Mouse (Mus musculus): ENCODE data around the gene Mecom. TPM values are rescaled to one million over a fixed set of nuclear protein-coding genes. Genes with fewer than 3 reads are reported as not detected.
A peak's percentile ranks its signal among the peaks of the same experiment; 100 is the strongest.
"Not testable (repeated sequence)": the region's sequence is repeated elsewhere in the genome, so short reads cannot be mapped to it uniquely, and the experiment has no call there.

Mecom gene
- 0.79 and 1.0 TPM in 2 replicates for polyA plus RNA-seq (2015; fragmentation: Nextera tagmentation; extraction: Ambion mirVana)

GRCm38 (mm10) chr3:30547908-30548307 lies at the start of gene Mecom:
TSS of gene Mecom (minus strand) at chr3:30548008.
- no peaks in the 10 kb centered on the region for H3K9me3 ChIP-seq (replicated peaks)
- no peaks in the 10 kb centered on the region for H3K27me3 ChIP-seq
- no peaks in the 10 kb centered on the region for H3K36me3 ChIP-seq (replicated peaks)
- no peak within 1 kb of the TSS for H3K4me3 ChIP-seq (replicated peaks)
- no peak within 1 kb of the TSS for H3K27ac ChIP-seq (replicated peaks)
- H3K9ac ChIP-seq, result no peak within 1 kb of the TSS
- WGBS (ENCODE audit: insufficient replicate concordance), result 63% methylated on average over 3 of the region's 3 CpGs
- no peak within 1 kb of the TSS for H3K4me2 ChIP-seq
- no peaks in the 10 kb centered on the region for H3K4me1 ChIP-seq (replicated peaks)
- ATAC-seq (ENCODE audit: insufficient read depth), result no peak

- no peak overlapping the region for H3K27ac ChIP-seq (replicated peaks)
- H3K27me3 ChIP-seq, result peaks cover 51% of the 10 kb centered on the region
- ATAC-seq (ENCODE audit: insufficient read depth), result no peak
- H3K9me3 ChIP-seq (replicated peaks), result no peaks in the 10 kb centered on the region
- H3K4me1 ChIP-seq (replicated peaks), result peaks cover 22% of the 10 kb centered on the region
- whole genome bisulfite sequencing (ENCODE audit: insufficient replicate concordance), result 78% methylated on average over 7 of the region's 7 CpGs
- H3K9ac ChIP-seq, result no peak overlapping the region
- no peaks in the 10 kb centered on the region for H3K36me3 ChIP-seq (replicated peaks)
- no peak overlapping the region for H3K4me3 ChIP-seq (replicated peaks)
- H3K4me2 ChIP-seq, result no peak overlapping the region
Observed at GRCm38 (mm10) chr3:30597271-30597670, 49.5 kb upstream of the Mecom start.

DNA sequence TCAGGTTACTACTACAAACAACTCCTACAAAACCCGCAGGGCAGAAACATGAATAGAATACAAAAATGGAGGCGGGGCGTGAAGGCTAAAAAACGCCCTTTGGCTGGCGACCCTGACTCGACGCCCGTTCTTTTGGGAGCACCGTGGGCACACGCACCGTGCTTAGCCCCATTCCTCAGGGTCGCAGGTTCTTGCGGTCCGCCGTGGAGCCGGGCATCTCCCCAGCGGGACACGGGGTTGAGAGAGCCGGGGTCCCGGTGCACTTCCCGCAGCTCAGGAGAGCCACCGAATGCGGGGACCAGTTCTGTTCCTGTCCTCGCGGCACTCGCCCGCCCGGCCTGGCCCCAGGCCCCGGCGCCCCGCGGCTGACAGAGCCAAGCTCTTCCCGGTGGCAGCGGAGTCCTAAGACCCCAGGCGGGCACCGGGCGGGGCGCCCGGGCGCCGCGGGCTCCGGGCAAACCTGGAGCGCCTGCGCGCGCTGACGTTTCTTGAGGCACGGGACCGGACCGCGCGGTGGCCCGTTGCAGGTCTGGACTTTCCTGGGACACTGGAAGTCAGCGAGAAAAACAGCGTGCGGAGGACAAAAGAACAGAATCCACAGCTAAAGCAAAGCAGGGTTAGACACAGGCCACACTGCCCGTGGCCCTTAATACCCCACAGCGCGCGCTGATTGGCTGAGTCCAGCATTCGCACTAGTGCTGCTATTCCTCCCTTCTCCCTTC lies 47.5 kb upstream of the Mecom start:
- Histone ChIP-seq H3K9me3 (replicated peaks) (no peaks in the 10 kb centered on the region), H3K4me3 (replicated peaks) (peak overlapping the region; percentile 69), H3K27me3 (peaks cover 51% of the 10 kb centered on the region), H3K27ac (replicated peaks) (no peak overlapping the region), H3K9ac (peak overlapping the region; percentile 66), H3K4me2 (peak overlapping the region; percentile 88), H3K36me3 (replicated peaks) (no peaks in the 10 kb centered on the region), H3K4me1 (replicated peaks) (peaks cover 21% of the 10 kb centered on the region)
- peak; percentile 40; the same call in 1 of the 2 replicates for ATAC-seq (ENCODE audit: insufficient read depth)
- under 1% methylated on average over 62 of the region's 62 CpGs for WGBS (ENCODE audit: insufficient replicate concordance)

DNA sequence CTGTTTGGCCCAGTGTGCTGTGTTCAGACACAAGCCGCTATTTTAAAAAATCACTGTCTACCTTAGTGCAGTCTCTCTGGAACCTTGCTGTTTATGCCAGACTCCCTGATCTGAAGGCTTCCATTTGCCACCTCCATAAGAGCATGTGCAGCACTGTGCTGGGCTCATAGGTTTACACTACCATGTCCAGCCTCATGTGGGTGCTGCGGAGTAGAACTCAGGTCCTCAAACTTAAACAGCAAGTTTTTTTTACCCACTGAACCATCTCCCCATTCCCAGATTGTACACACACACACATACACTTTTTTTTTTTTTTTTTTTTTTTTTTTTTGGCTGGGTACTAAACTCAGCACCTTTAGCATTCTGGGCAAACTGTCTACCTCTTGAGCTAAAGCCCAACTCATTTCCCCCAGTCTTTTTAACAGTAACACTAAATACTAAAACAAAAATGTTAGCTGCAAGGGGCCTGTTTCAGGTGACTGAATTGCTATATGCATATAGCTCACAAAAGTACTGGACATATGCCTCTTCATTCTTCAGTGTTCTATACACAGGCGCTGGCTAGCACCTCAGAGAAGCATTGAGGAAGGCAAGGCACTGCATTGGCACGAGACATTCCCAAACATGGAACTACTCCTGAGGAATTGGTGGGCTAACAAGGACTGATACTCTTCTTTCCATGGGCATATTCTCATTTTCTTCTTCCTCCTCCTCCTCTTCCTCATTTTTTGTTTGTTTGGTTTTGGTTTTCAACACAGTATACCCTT lies 46.1 kb upstream of the Mecom start:
- Histone ChIP-seq H3K9me3 (replicated peaks) (no peaks in the 10 kb centered on the region), H3K9ac (no peak overlapping the region), H3K4me1 (replicated peaks) (peaks cover 12% of the 10 kb centered on the region), H3K27ac (replicated peaks) (no peak overlapping the region), H3K4me3 (replicated peaks) (no peak overlapping the region), H3K36me3 (replicated peaks) (no peaks in the 10 kb centered on the region), H3K4me2 (no peak overlapping the region), H3K27me3 (peaks cover 41% of the 10 kb centered on the region)
- ATAC-seq (ENCODE audit: insufficient read depth), result no peak
- WGBS (ENCODE audit: insufficient replicate concordance), result 68% methylated on average over 4 of the region's 4 CpGs

DNA sequence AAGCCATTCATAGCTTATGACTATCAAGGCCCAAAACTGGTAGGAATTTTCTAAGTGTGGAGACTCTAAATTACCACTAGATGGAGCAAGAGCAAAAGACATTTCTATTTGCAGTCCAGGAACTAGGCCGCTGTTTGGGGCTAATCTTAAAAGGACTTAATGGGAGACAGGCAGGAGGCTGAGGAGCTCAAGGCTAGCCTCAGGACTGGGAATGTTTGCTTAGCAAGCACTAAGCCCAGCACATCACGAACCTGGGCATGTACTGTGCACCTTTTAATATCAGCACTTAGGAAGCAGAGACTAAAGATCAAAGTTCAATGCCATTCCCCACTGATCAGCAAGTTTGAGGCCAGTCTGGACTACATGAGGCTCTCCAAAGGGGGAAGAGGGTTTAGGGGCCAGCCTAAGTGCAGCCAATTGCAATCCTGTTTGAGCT lies 44.6 kb upstream of the Mecom start:
- H3K4me2 ChIP-seq, result no peak overlapping the region
- peak; percentile 37; the same call in 1 of the 2 replicates for ATAC-seq (ENCODE audit: insufficient read depth)
- WGBS (ENCODE audit: insufficient replicate concordance), result 0% methylated on average over 2 of the region's 2 CpGs

DNA sequence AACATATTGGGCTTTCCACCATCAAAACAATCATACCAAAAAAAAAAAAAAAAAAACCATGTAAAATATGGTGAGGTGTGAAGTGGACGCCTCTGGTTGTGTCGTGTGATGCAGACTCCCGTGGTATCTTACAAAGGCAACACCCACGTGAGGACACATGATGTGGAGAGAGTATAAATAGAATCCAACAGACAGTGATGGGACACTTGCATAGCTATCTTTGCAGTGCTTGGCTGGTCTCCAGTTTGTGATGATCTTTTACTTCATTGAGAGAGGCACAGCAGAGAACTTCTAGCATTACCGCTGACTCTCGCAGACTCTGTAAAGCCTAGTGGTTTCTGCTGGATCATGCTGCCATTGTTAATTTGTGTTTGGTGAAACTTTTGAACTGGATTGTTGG lies 41.1 kb upstream of the Mecom start:
- no peak overlapping the region for H3K9ac ChIP-seq
- no peaks in the 10 kb centered on the region for H3K36me3 ChIP-seq (replicated peaks)
- ATAC-seq (ENCODE audit: insufficient read depth), result no peak
- no peak overlapping the region for H3K4me3 ChIP-seq (replicated peaks)
- no peak overlapping the region for H3K4me2 ChIP-seq
- no peaks in the 10 kb centered on the region for H3K4me1 ChIP-seq (replicated peaks)
- no peaks in the 10 kb centered on the region for H3K27me3 ChIP-seq
- no peak overlapping the region for H3K27ac ChIP-seq (replicated peaks)
- 57% methylated on average over 6 of the region's 6 CpGs for WGBS (ENCODE audit: insufficient replicate concordance)
- no peaks in the 10 kb centered on the region for H3K9me3 ChIP-seq (replicated peaks)

More for the DNA sequence above, 44.6 kb upstream of the Mecom start:
- Histone ChIP-seq H3K9me3 (replicated peaks) (no peaks in the 10 kb centered on the region), H3K4me1 (replicated peaks) (peaks cover 12% of the 10 kb centered on the region), H3K27me3 (peaks cover 27% of the 10 kb centered on the region), H3K27ac (replicated peaks) (no peak overlapping the region), H3K9ac (no peak overlapping the region), H3K4me3 (replicated peaks) (no peak overlapping the region), H3K36me3 (replicated peaks) (no peaks in the 10 kb centered on the region)

- Histone ChIP-seq H3K9me3 (replicated peaks) (no peaks in the 10 kb centered on the region), H3K27ac (replicated peaks) (no peak overlapping the region), H3K4me3 (replicated peaks) (no peak overlapping the region), H3K4me2 (no peak overlapping the region), H3K27me3 (no peaks in the 10 kb centered on the region), H3K36me3 (replicated peaks) (no peaks in the 10 kb centered on the region), H3K9ac (no peak overlapping the region), H3K4me1 (replicated peaks) (no peaks in the 10 kb centered on the region)
- ATAC-seq (ENCODE audit: insufficient read depth), result no peak
- WGBS (ENCODE audit: insufficient replicate concordance), result 30% methylated on average over 2 of the region's 2 CpGs
Observed at GRCm38 (mm10) chr3:30573549-30573948, 25.7 kb upstream of the Mecom start.

DNA sequence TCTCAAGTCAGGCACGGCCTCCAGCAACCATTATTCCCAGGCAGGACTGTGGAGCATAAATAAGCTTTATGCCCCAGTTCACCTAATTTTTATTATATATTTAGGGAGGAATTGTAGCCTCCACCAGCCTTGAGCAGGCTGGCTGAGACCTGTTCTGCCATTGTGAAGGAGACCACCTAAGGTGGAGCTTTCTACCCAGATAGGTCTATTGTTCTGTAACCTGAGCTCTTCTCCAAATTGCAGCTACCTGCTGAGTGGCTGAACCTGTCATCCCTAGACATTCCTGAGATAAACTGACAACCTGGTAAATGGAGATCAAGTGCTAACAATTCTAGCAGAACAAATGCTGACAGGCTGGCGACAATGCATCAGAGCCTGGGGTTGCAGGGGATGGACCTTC lies 18.5 kb upstream of the Mecom start:
- not testable (repeated sequence) for H3K27ac ChIP-seq (replicated peaks); H3K4me1 ChIP-seq (replicated peaks); H3K9ac ChIP-seq; H3K4me3 ChIP-seq (replicated peaks); H3K36me3 ChIP-seq (replicated peaks); H3K4me2 ChIP-seq; H3K9me3 ChIP-seq (replicated peaks); ATAC-seq (ENCODE audit: insufficient read depth); H3K27me3 ChIP-seq
- WGBS (ENCODE audit: insufficient replicate concordance), result 67% methylated on average over 1 of the region's 2 CpGs

GRCm38 (mm10) chr3:30560677-30561314 lies 13.0 kb upstream of the Mecom start:
- no peak for ATAC-seq (ENCODE audit: insufficient read depth)
- no peaks in the 10 kb centered on the region for H3K27me3 ChIP-seq
- H3K4me3 ChIP-seq (replicated peaks), result no peak overlapping the region
- no peaks in the 10 kb centered on the region for H3K4me1 ChIP-seq (replicated peaks)
- no peak overlapping the region for H3K27ac ChIP-seq (replicated peaks)
- no peak overlapping the region for H3K4me2 ChIP-seq
- WGBS (ENCODE audit: insufficient replicate concordance), result 35% methylated on average over 6 of the region's 6 CpGs
- H3K9ac ChIP-seq, result no peak overlapping the region
- no peaks in the 10 kb centered on the region for H3K9me3 ChIP-seq (replicated peaks)
- H3K36me3 ChIP-seq (replicated peaks), result no peaks in the 10 kb centered on the region

DNA sequence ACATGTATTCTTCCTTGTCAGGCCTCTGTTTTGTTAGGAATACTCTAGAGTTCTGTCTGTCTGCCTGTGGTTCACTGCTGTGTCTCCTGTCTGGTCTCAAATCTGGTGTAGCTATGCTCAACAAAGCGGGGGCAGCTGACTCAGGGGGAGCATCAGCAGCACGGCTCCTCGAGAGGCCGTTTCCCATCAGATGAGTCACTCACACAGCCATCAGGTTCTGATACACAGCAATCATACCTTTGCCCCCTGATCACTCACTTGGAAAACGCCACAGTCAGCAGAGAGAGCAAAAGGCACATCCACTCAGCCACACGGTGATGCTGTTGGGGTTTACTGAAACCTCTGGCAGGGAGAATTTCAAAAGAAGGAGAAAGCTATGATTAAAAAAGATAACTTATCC lies 5.9 kb upstream of the Mecom start:
- no peak overlapping the region for H3K27ac ChIP-seq (replicated peaks)
- no peak overlapping the region for H3K4me3 ChIP-seq (replicated peaks)
- H3K4me2 ChIP-seq, result no peak overlapping the region
- H3K4me1 ChIP-seq (replicated peaks), result no peaks in the 10 kb centered on the region
- H3K9ac ChIP-seq, result no peak overlapping the region
- H3K36me3 ChIP-seq (replicated peaks), result no peaks in the 10 kb centered on the region
- 60% methylated on average over 6 of the region's 6 CpGs for WGBS (ENCODE audit: insufficient replicate concordance)
- H3K9me3 ChIP-seq (replicated peaks), result no peaks in the 10 kb centered on the region
- no peaks in the 10 kb centered on the region for H3K27me3 ChIP-seq
- ATAC-seq (ENCODE audit: insufficient read depth), result no peak

DNA sequence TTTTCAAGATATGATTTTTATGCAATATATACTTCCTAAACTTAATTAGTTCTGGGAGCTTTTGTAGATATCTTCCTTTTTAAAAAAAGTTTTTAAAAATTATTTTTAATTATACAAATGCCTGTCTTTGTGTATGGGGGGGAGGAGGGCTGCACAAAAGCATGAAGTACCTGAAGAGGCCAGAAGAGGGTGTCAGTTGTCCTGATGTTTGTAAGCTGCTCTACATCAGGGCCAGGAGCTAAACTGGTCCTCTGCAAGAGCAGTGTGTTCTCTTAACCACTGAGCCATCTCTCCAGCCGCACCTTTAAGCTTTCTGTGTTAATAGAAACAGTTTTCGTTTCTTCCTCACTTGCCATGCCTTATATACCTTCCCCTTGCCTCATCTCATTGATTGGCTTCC lies 2.4 kb upstream of the Mecom start:
- Histone ChIP-seq H3K36me3 (replicated peaks) (no peaks in the 10 kb centered on the region), H3K27me3 (no peaks in the 10 kb centered on the region), H3K27ac (replicated peaks) (no peak overlapping the region), H3K4me1 (replicated peaks) (no peaks in the 10 kb centered on the region), H3K4me2 (no peak overlapping the region), H3K9ac (no peak overlapping the region), H3K9me3 (replicated peaks) (no peaks in the 10 kb centered on the region), H3K4me3 (replicated peaks) (no peak overlapping the region)
- WGBS (ENCODE audit: insufficient replicate concordance), result 34% methylated on average over 2 of the region's 2 CpGs
- ATAC-seq (ENCODE audit: insufficient read depth), result no peak

Measured in liver, embryonic 15.5 days (tissue).